Mouse (Mus musculus): ENCODE measurements around the gene Bckdk. TPM values are rescaled to one million over a fixed set of nuclear protein-coding genes. Genes with fewer than 3 reads are reported as not detected.

The Bckdk gene
- polyA plus RNA-seq, 1 experiment from 2014 or later, result 99.1 TPM

DNA sequence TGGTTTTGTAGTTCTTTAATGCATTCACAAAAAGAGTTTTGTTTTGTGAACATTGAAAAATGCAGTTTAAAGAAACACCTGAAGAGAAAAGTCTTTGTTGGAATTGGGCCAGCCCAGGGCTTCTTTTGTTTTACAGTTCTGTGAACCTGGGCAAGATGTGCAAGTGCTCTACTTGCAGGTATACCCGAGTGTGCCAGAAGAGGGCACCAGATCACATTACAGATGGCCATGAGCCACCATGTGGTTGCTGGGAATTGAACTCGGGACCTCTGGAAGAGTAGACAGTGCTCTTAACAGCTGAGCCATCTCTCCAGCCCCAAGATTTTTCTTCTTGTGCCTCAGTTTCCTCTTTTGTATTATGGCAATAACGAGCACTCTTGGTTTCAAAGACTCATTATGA, 14.3 kb downstream of the Bckdk start:
- no peak overlapping the region for H3K4me2 ChIP-seq (ENCODE audit: low read depth, low read length)
- no peaks in the 10 kb centered on the region for H3K4me1 ChIP-seq (ENCODE audit: control insufficient read depth, insufficient read depth, low read length)
- H3K27me3 ChIP-seq (ENCODE audit: control insufficient read depth, insufficient read depth, low read length), result no peaks in the 10 kb centered on the region
- 46% methylated on average over 3 of the region's 3 CpGs for WGBS
- no peak overlapping the region for H3K27ac ChIP-seq (replicated peaks; ENCODE audit: low read depth, low read length)
- H3K9me3 ChIP-seq (replicated peaks; ENCODE audit: control insufficient read depth, low read length), result no peaks in the 10 kb centered on the region
- H3K4me3 ChIP-seq (ENCODE audit: low read depth, low read length), result no peak overlapping the region
- no peak overlapping the region for H3K9ac ChIP-seq (replicated peaks; ENCODE audit: low read length)
- ATAC-seq (replicated peaks; ENCODE audit: insufficient number of reproducible peaks, low FRiP score, low TSS enrichment, low read depth) (no peak), DNase-seq (ENCODE audit: low spot score) (peak; percentile 52)
- peaks cover 4% of the 10 kb centered on the region for H3K36me3 ChIP-seq (replicated peaks; ENCODE audit: control insufficient read depth, insufficient read depth, low read depth, low read length)

DNA sequence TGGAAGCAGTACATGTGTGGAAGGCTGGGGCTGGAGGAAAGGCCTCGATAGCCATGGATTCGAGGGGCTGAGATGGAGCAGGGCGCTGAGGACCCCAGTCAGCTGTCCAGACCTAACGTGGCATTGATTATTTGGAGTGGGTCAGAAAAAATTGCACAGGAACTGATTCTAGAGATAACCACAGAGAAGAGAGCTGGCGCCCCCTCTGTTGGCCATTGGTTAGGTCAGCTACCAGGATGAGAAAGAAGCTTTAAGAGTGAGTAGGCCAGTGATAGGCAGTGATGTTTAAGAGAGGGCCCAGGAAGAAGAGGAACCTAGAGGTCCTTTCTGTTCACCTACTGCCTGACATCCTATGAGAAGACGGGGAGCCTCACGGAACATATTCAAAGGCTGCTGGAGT, 15.4 kb downstream of the Bckdk start:
- ATAC-seq (replicated peaks; ENCODE audit: insufficient number of reproducible peaks, low FRiP score, low TSS enrichment, low read depth), result no peak
- Histone ChIP-seq H3K27me3 (ENCODE audit: control insufficient read depth, insufficient read depth, low read length) (no peaks in the 10 kb centered on the region), H3K4me1 (ENCODE audit: control insufficient read depth, insufficient read depth, low read length) (no peaks in the 10 kb centered on the region), H3K27ac (replicated peaks; ENCODE audit: low read depth, low read length) (no peak overlapping the region), H3K9me3 (replicated peaks; ENCODE audit: control insufficient read depth, low read length) (no peaks in the 10 kb centered on the region), H3K36me3 (replicated peaks; ENCODE audit: control insufficient read depth, insufficient read depth, low read depth, low read length) (peaks cover 4% of the 10 kb centered on the region), H3K4me2 (ENCODE audit: low read depth, low read length) (no peak overlapping the region), H3K4me3 (ENCODE audit: low read depth, low read length) (no peak overlapping the region), H3K9ac (replicated peaks; ENCODE audit: low read length) (no peak overlapping the region)
- DNase-seq (ENCODE audit: low spot score), result no peak
- 75% methylated on average over 7 of the region's 7 CpGs for WGBS

DNA sequence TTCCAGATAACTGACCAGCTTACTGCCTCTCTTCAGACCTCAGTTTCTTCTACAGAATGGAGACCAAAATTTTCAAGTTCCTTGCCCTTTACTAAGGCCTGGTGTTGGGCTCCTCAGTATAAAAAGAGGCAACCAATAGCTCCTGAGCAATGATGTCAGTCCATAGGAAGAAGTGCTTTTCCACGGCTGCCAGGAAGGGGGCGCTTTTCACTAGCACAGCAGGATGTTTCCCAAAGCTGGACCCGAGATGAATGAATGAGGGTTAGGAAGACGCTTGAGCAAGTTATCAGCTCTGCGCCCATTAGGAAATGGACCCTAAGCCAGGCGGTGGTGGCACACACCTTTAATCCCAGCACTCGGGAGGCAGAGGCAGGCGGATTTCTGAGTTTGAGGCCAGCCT, 17.6 kb downstream of the Bckdk start:
- no peaks in the 10 kb centered on the region; the same call in none of the 2 replicates for H3K36me3 ChIP-seq (replicated peaks; ENCODE audit: control insufficient read depth, insufficient read depth, low read depth, low read length)
- H3K9me3 ChIP-seq (replicated peaks; ENCODE audit: control insufficient read depth, low read length), result no peaks in the 10 kb centered on the region
- H3K27ac ChIP-seq (replicated peaks; ENCODE audit: low read depth, low read length), result no peak overlapping the region
- DNase-seq (ENCODE audit: low spot score) (peak; percentile 47), ATAC-seq (replicated peaks; ENCODE audit: insufficient number of reproducible peaks, low FRiP score, low TSS enrichment, low read depth) (no peak)
- H3K4me3 ChIP-seq (ENCODE audit: low read depth, low read length), result no peak overlapping the region
- no peaks in the 10 kb centered on the region for H3K27me3 ChIP-seq (ENCODE audit: control insufficient read depth, insufficient read depth, low read length)
- WGBS, result 68% methylated on average over 8 of the region's 8 CpGs
- no peak overlapping the region for H3K4me2 ChIP-seq (ENCODE audit: low read depth, low read length)
- H3K9ac ChIP-seq (replicated peaks; ENCODE audit: low read length), result no peak overlapping the region
- no peaks in the 10 kb centered on the region for H3K4me1 ChIP-seq (ENCODE audit: control insufficient read depth, insufficient read depth, low read length)

DNA sequence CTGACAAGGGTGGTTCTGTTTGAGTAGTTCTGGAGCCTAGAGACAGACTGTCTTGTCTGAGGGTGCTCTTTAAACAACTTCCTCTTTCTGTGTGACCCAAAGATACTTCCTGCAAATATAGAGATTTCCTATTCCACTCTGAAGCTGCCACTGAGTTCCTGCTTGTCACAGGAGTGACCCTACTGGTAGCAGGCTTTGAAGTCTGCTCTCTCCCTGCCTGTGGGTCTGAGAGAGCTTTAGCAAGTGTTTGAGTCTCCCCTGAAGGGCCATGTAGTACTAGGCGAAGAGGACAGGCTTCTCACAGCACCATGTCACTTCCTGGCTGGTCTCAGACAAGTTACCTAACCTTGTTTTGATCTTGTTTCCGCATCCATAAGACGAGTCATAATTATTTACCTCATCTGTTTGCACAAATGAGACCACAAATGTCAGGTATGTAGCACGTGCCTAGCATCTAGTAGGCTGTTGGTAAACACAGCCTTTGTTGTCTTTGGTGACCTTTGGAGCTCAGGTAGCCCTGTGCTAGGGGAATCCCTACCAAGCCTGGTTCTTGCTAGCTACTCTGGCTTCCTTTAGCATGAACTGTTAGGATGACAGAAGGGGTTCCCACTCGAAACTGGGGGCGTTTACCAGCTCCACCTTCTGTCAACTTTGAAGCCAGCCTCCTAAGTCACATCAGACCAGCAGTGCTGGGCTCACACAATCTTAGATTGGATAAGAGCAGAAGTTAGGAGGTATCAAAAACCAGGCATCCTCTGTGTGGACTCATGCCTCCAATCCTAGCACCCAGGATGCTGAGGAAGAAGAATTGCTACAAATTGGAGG, 18.8 kb downstream of the Bckdk start:
- no peak overlapping the region for H3K4me2 ChIP-seq (ENCODE audit: low read depth, low read length)
- ATAC-seq (replicated peaks; ENCODE audit: insufficient number of reproducible peaks, low FRiP score, low TSS enrichment, low read depth) (no peak), DNase-seq (ENCODE audit: low spot score) (no peak)
- no peak overlapping the region for H3K27ac ChIP-seq (replicated peaks; ENCODE audit: low read depth, low read length)
- H3K9me3 ChIP-seq (replicated peaks; ENCODE audit: control insufficient read depth, low read length), result no peaks in the 10 kb centered on the region
- no peaks in the 10 kb centered on the region for H3K4me1 ChIP-seq (ENCODE audit: control insufficient read depth, insufficient read depth, low read length)
- H3K9ac ChIP-seq (replicated peaks; ENCODE audit: low read length), result no peak overlapping the region
- no peak overlapping the region for H3K4me3 ChIP-seq (ENCODE audit: low read depth, low read length)
- 82% methylated on average over 6 of the region's 6 CpGs for WGBS
- no peaks in the 10 kb centered on the region for H3K27me3 ChIP-seq (ENCODE audit: control insufficient read depth, insufficient read depth, low read length)
- H3K36me3 ChIP-seq (replicated peaks; ENCODE audit: control insufficient read depth, insufficient read depth, low read depth, low read length), result no peaks in the 10 kb centered on the region; the same call in none of the 2 replicates

DNA sequence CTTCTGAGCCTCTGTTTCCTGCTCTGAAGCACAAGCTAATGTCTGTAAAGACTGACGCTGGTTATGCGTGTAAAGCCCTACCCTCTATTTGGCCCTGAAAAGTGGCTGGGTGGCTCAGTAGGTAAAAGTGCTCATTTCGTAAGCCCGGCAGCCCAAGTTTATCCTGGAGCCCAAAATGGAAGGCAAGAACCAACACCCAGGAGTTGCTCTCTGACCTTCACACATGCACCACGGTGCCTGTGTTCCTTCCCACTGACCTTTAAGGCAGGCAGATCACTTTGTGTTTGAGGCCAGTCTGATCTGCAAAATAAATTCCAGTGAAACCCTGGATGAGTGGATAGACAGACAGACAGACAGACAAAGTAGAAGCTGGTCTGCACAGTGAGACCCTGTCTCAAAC, 19.8 kb downstream of the Bckdk start:
- Histone ChIP-seq H3K36me3 (replicated peaks; ENCODE audit: control insufficient read depth, insufficient read depth, low read depth, low read length) (no peaks in the 10 kb centered on the region; the same call in none of the 2 replicates), H3K4me3 (ENCODE audit: low read depth, low read length) (no peak overlapping the region), H3K4me2 (ENCODE audit: low read depth, low read length) (no peak overlapping the region), H3K9ac (replicated peaks; ENCODE audit: low read length) (no peak overlapping the region), H3K9me3 (replicated peaks; ENCODE audit: control insufficient read depth, low read length) (no peaks in the 10 kb centered on the region), H3K27ac (replicated peaks; ENCODE audit: low read depth, low read length) (no peak overlapping the region), H3K27me3 (ENCODE audit: control insufficient read depth, insufficient read depth, low read length) (peaks cover 2% of the 10 kb centered on the region; the same call in 1 of the 2 replicates), H3K4me1 (ENCODE audit: control insufficient read depth, insufficient read depth, low read length) (no peaks in the 10 kb centered on the region)
- DNase-seq (ENCODE audit: low spot score) (no peak), ATAC-seq (replicated peaks; ENCODE audit: insufficient number of reproducible peaks, low FRiP score, low TSS enrichment, low read depth) (no peak)
- WGBS, result 81% methylated on average over 5 of the region's 5 CpGs

DNA sequence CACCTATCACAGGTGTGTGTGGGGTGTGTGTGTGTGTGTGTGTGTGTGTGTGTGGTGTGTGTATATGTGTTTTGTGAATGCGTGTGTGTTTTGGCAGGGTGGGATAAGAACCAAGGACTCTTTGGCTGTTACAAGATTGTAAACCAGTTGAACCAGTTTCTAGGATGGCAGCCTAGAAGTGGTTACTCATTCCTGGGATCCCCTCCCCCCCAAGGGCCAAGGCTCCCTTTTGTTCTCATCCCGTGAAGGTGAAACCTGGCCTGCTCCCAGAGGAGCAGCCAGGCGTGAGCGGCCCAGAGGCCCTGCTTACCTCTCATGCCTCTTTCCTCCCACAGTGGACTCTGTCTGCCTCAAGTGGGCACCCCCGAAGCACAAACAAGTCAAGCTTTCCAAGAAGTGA, 21.4 kb downstream of the Bckdk start:
- WGBS, result 49% methylated on average over 5 of the region's 5 CpGs

DNA sequence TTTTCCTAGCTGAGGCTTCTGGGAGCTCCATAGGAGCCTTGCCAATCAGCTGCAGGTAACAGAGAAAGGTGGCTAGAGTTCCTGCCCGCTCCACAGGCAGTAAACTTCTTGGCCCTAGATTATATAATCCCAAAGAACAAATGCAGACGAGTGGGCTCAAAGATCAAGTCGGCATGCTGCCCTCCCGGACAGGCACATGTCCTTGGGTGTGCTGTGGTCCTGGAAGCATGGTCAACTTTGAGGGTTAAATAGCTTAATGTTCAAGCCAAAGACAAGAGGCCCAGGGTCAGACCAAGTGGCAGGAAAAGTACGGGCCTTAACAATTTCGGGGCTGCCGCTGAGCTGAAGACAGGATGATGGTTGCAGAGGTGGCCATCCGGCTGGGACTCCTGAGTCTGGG, 22.2 kb downstream of the Bckdk start:
- DNase-seq (ENCODE audit: low spot score) (no peak), ATAC-seq (replicated peaks; ENCODE audit: insufficient number of reproducible peaks, low FRiP score, low TSS enrichment, low read depth) (no peak)
- no peak overlapping the region for H3K27ac ChIP-seq (replicated peaks; ENCODE audit: low read depth, low read length)
- WGBS, result 85% methylated on average over 8 of the region's 8 CpGs
- H3K4me2 ChIP-seq (ENCODE audit: low read depth, low read length), result no peak overlapping the region
- no peaks in the 10 kb centered on the region; the same call in 1 of the 2 replicates for H3K4me1 ChIP-seq (ENCODE audit: control insufficient read depth, insufficient read depth, low read length)
- no peak overlapping the region for H3K9ac ChIP-seq (replicated peaks; ENCODE audit: low read length)
- no peak overlapping the region for H3K4me3 ChIP-seq (ENCODE audit: low read depth, low read length)
- no peaks in the 10 kb centered on the region; the same call in 1 of the 2 replicates for H3K36me3 ChIP-seq (replicated peaks; ENCODE audit: control insufficient read depth, insufficient read depth, low read depth, low read length)
- no peaks in the 10 kb centered on the region for H3K9me3 ChIP-seq (replicated peaks; ENCODE audit: control insufficient read depth, low read length)
- peaks cover 4% of the 10 kb centered on the region; the same call in 1 of the 2 replicates for H3K27me3 ChIP-seq (ENCODE audit: control insufficient read depth, insufficient read depth, low read length)

More for the DNA sequence above, 21.4 kb downstream of the Bckdk start:
- Histone ChIP-seq H3K9ac (replicated peaks; ENCODE audit: low read length) (no peak overlapping the region), H3K4me3 (ENCODE audit: low read depth, low read length) (no peak overlapping the region), H3K27me3 (ENCODE audit: control insufficient read depth, insufficient read depth, low read length) (peaks cover 4% of the 10 kb centered on the region; the same call in 1 of the 2 replicates), H3K4me1 (ENCODE audit: control insufficient read depth, insufficient read depth, low read length) (no peaks in the 10 kb centered on the region; the same call in 1 of the 2 replicates), H3K9me3 (replicated peaks; ENCODE audit: control insufficient read depth, low read length) (no peaks in the 10 kb centered on the region), H3K4me2 (ENCODE audit: low read depth, low read length) (no peak overlapping the region), H3K27ac (replicated peaks; ENCODE audit: low read depth, low read length) (no peak overlapping the region), H3K36me3 (replicated peaks; ENCODE audit: control insufficient read depth, insufficient read depth, low read depth, low read length) (no peaks in the 10 kb centered on the region; the same call in 1 of the 2 replicates)
- ATAC-seq (replicated peaks; ENCODE audit: insufficient number of reproducible peaks, low FRiP score, low TSS enrichment, low read depth) (no peak), DNase-seq (ENCODE audit: low spot score) (peak; percentile 54)

DNA sequence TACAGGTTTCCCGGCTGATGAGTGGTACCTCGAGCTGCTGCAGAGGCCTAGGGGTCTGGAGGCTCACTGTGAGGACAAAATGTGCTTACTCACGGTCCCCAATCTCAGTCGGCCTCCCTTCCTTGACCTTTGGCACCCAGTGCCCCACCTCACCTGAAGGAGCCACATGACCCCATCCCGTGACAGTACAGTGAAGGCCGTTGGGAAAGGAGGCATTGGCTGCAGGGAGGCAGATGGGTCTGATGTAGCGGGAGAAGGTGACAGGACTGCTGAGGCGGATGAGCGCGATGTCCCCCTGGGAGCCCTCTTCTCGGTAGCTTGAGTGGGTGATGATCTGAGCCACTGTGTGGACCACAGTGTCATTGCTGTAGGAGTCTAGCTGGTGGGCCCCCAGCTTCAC, 23.0 kb downstream of the Bckdk start:
- no peak for DNase-seq (ENCODE audit: low spot score)
- Histone ChIP-seq H3K4me2 (ENCODE audit: low read depth, low read length) (no peak overlapping the region), H3K36me3 (replicated peaks; ENCODE audit: control insufficient read depth, insufficient read depth, low read depth, low read length) (no peaks in the 10 kb centered on the region; the same call in 1 of the 2 replicates), H3K9ac (replicated peaks; ENCODE audit: low read length) (no peak overlapping the region), H3K4me3 (ENCODE audit: low read depth, low read length) (no peak overlapping the region), H3K27me3 (ENCODE audit: control insufficient read depth, insufficient read depth, low read length) (peaks cover 4% of the 10 kb centered on the region; the same call in 1 of the 2 replicates), H3K4me1 (ENCODE audit: control insufficient read depth, insufficient read depth, low read length) (no peaks in the 10 kb centered on the region; the same call in 1 of the 2 replicates), H3K9me3 (replicated peaks; ENCODE audit: control insufficient read depth, low read length) (no peaks in the 10 kb centered on the region), H3K27ac (replicated peaks; ENCODE audit: low read depth, low read length) (no peak overlapping the region)
- 87% methylated on average over 11 of the region's 11 CpGs for WGBS
- ATAC-seq (replicated peaks; ENCODE audit: insufficient number of reproducible peaks, low FRiP score, low TSS enrichment, low read depth), result no peak

All from embryonic facial prominence, embryonic 11.5 days (tissue).